Mouse (Mus musculus): Measurements from ENCODE around the gene Cdh4. TPM values are rescaled to one million over a fixed set of nuclear protein-coding genes. Genes with fewer than 3 reads are reported as not detected.

Cdh4 gene
- polyA plus RNA-seq, 1 experiment, result not detected

GRCm38 (mm10) chr2:179794354-179794753 lies 352.1 kb downstream of the Cdh4 start:
- no peak overlapping the region for H3K4me3 ChIP-seq
- H3K36me3 ChIP-seq (ENCODE audit: control insufficient read depth, insufficient read depth), result no peaks in the 10 kb centered on the region
- H3K79me2 ChIP-seq (ENCODE audit: control insufficient read depth, insufficient read depth), result no peaks in the 10 kb centered on the region
- peaks cover 10% of the 10 kb centered on the region for H3K27me3 ChIP-seq (ENCODE audit: control insufficient read depth, insufficient read depth, insufficient read length)
- no peak overlapping the region for H3ac ChIP-seq (ENCODE audit: control insufficient read depth, insufficient read length)
- TF ChIP-seq MYOD1 (IDR thresholded peaks at IDR 0.05; ENCODE audit: control insufficient read depth in 1 of 3, insufficient read length in 2 of 3, low read depth in 2 of 3) (no peak), POLR2AphosphoS2 (IDR thresholded peaks at IDR 0.05; ENCODE audit: insufficient read length, low read depth) (no peak)
- H3K4me2 ChIP-seq (ENCODE audit: low read depth), result no peak overlapping the region

- Histone ChIP-seq H3K4me3 (no peak overlapping the region), H3K4me2 (ENCODE audit: low read depth) (no peak overlapping the region), H3K36me3 (ENCODE audit: control insufficient read depth, insufficient read depth) (no peaks in the 10 kb centered on the region), H3ac (ENCODE audit: control insufficient read depth, insufficient read length) (no peak overlapping the region), H3K79me2 (ENCODE audit: control insufficient read depth, insufficient read depth) (no peaks in the 10 kb centered on the region), H3K27me3 (ENCODE audit: control insufficient read depth, insufficient read depth, insufficient read length) (peaks cover 10% of the 10 kb centered on the region)
- no peak for TF ChIP-seq REST (IDR thresholded peaks at IDR 0.05; ENCODE audit: insufficient read depth, insufficient read length)
These were observed 353.2 kb downstream of the Cdh4 start for GRCm38 (mm10) chr2:179795452-179795851.

- TF ChIP-seq USF1 (IDR thresholded peaks at IDR 0.05; ENCODE audit: low read depth), result no peak
- no peak for TF ChIP-seq CEBPB (IDR thresholded peaks at IDR 0.05; ENCODE audit: insufficient read depth, poor library complexity, severe bottlenecking)
- TF ChIP-seq TCF12 (IDR thresholded peaks at IDR 0.05; ENCODE audit: insufficient read depth, poor library complexity, severe bottlenecking), result no peak
- no peak overlapping the region for H3K4me2 ChIP-seq (ENCODE audit: low read depth)
- H3K36me3 ChIP-seq (ENCODE audit: control insufficient read depth, insufficient read depth), result no peaks in the 10 kb centered on the region
- H3K4me3 ChIP-seq, result no peak overlapping the region
- H3ac ChIP-seq (ENCODE audit: control insufficient read depth, insufficient read length), result no peak overlapping the region
- peaks cover 8% of the 10 kb centered on the region for H3K27me3 ChIP-seq (ENCODE audit: control insufficient read depth, insufficient read depth, insufficient read length)
- H3K79me2 ChIP-seq (ENCODE audit: control insufficient read depth, insufficient read depth), result no peaks in the 10 kb centered on the region
These were observed 357.8 kb downstream of the Cdh4 start for GRCm38 (mm10) chr2:179799906-179800532.

GRCm38 (mm10) chr2:179801042-179801441 lies 358.8 kb downstream of the Cdh4 start:
- TF ChIP-seq REST (IDR thresholded peaks at IDR 0.05; ENCODE audit: insufficient read depth, insufficient read length) (no peak), POLR2AphosphoS2 (IDR thresholded peaks at IDR 0.05; ENCODE audit: insufficient read length, low read depth) (no peak), SRF (IDR thresholded peaks at IDR 0.05; ENCODE audit: control insufficient read depth, insufficient read length, low read depth) (no peak), USF1 (IDR thresholded peaks at IDR 0.05; ENCODE audit: low read depth) (no peak), MYOD1 (IDR thresholded peaks at IDR 0.05; ENCODE audit: control insufficient read depth in 1 of 3, insufficient read length in 2 of 3, low read depth in 2 of 3) (no peak), E2F4 (IDR thresholded peaks at IDR 0.05; ENCODE audit: insufficient read depth) (no peak)
- no peak overlapping the region for H3K4me2 ChIP-seq (ENCODE audit: low read depth)

GRCm38 (mm10) chr2:179802411-179802810 lies 360.2 kb downstream of the Cdh4 start:
- Histone ChIP-seq H3K36me3 (ENCODE audit: control insufficient read depth, insufficient read depth) (no peaks in the 10 kb centered on the region), H3K79me2 (ENCODE audit: control insufficient read depth, insufficient read depth) (no peaks in the 10 kb centered on the region), H3ac (ENCODE audit: control insufficient read depth, insufficient read length) (no peak overlapping the region), H3K27me3 (ENCODE audit: control insufficient read depth, insufficient read depth, insufficient read length) (no peaks in the 10 kb centered on the region), H3K4me3 (no peak overlapping the region), H3K4me2 (ENCODE audit: low read depth) (no peak overlapping the region)
- no peak for TF ChIP-seq REST (IDR thresholded peaks at IDR 0.05; ENCODE audit: insufficient read depth, insufficient read length)
- TF ChIP-seq TCF3 (IDR thresholded peaks at IDR 0.05; ENCODE audit: insufficient read length, low read depth), result no peak
- no peak for TF ChIP-seq TCF12 (IDR thresholded peaks at IDR 0.05; ENCODE audit: insufficient read depth, poor library complexity, severe bottlenecking)
- no peak for TF ChIP-seq USF1 (IDR thresholded peaks at IDR 0.05; ENCODE audit: low read depth)
- no peak for TF ChIP-seq MAX (IDR thresholded peaks at IDR 0.05; ENCODE audit: low read depth)
- no peak for TF ChIP-seq MYOG (IDR thresholded peaks at IDR 0.05; ENCODE audit: control insufficient read depth in 1 of 3, insufficient read depth in 1 of 3, insufficient read length in 2 of 3, low read depth in 2 of 3)
- TF ChIP-seq POLR2A (IDR thresholded peaks at IDR 0.05; ENCODE audit: insufficient read length, low read depth), result no peak

More at GRCm38 (mm10) chr2:179801042-179801441, 358.8 kb downstream of the Cdh4 start:
- H3ac ChIP-seq (ENCODE audit: control insufficient read depth, insufficient read length), result no peak overlapping the region
- H3K27me3 ChIP-seq (ENCODE audit: control insufficient read depth, insufficient read depth, insufficient read length), result no peaks in the 10 kb centered on the region
- H3K36me3 ChIP-seq (ENCODE audit: control insufficient read depth, insufficient read depth), result no peaks in the 10 kb centered on the region
- H3K79me2 ChIP-seq (ENCODE audit: control insufficient read depth, insufficient read depth), result no peaks in the 10 kb centered on the region
- H3K4me3 ChIP-seq, result no peak overlapping the region

GRCm38 (mm10) chr2:179811086-179811485 lies 368.9 kb downstream of the Cdh4 start:
- no peak overlapping the region for H3K4me2 ChIP-seq (ENCODE audit: low read depth)
- no peak overlapping the region for H3K4me3 ChIP-seq
- H3K79me2 ChIP-seq (ENCODE audit: control insufficient read depth, insufficient read depth), result no peaks in the 10 kb centered on the region
- no peak overlapping the region for H3ac ChIP-seq (ENCODE audit: control insufficient read depth, insufficient read length)
- no peaks in the 10 kb centered on the region for H3K27me3 ChIP-seq (ENCODE audit: control insufficient read depth, insufficient read depth, insufficient read length)
- TF ChIP-seq E2F4 (IDR thresholded peaks at IDR 0.05; ENCODE audit: insufficient read depth) (no peak), TCF3 (IDR thresholded peaks at IDR 0.05; ENCODE audit: insufficient read length, low read depth) (no peak), MYOD1 (IDR thresholded peaks at IDR 0.05; ENCODE audit: control insufficient read depth in 1 of 3, insufficient read length in 2 of 3, low read depth in 2 of 3) (no peak), TCF12 (IDR thresholded peaks at IDR 0.05; ENCODE audit: insufficient read depth, poor library complexity, severe bottlenecking) (no peak), POLR2A (IDR thresholded peaks at IDR 0.05; ENCODE audit: insufficient read length, low read depth) (no peak), MYOG (IDR thresholded peaks at IDR 0.05; ENCODE audit: control insufficient read depth in 1 of 3, insufficient read depth in 1 of 3, insufficient read length in 2 of 3, low read depth in 2 of 3) (no peak), MAX (IDR thresholded peaks at IDR 0.05; ENCODE audit: low read depth) (no peak), SRF (IDR thresholded peaks at IDR 0.05; ENCODE audit: control insufficient read depth, insufficient read length, low read depth) (no peak), POLR2AphosphoS2 (IDR thresholded peaks at IDR 0.05; ENCODE audit: insufficient read length, low read depth) (no peak), CEBPB (IDR thresholded peaks at IDR 0.05; ENCODE audit: insufficient read depth, poor library complexity, severe bottlenecking) (no peak), USF1 (IDR thresholded peaks at IDR 0.05; ENCODE audit: low read depth) (no peak)
- no peaks in the 10 kb centered on the region for H3K36me3 ChIP-seq (ENCODE audit: control insufficient read depth, insufficient read depth)

All from myocyte (in vitro differentiated cells).